Mouse (Mus musculus): ENCODE results near the gene Nlgn1.

- TF ChIP-seq CTCF (conservative IDR thresholded peaks at IDR 0.05; ENCODE audit: low read length) = no peak
- no peak for TF ChIP-seq NANOG (IDR thresholded peaks at IDR 0.05; ENCODE audit: borderline replicate concordance, low read length)
- no peak for TF ChIP-seq POU5F1 (IDR thresholded peaks at IDR 0.05; ENCODE audit: borderline replicate concordance, low read length)
These were observed 415.7 kb downstream of the Nlgn1 start for GRCm38 (mm10) chr3:25916535-25916934.
